Mouse (Mus musculus) NIH3T3 (cell line): ENCODE data around the gene Ddx56.
"Not testable (repeated sequence)": the region's sequence is repeated elsewhere in the genome, so short reads cannot be mapped to it uniquely, and the experiment has no call there.

ENCODE experiments used
- DNase-seq: peaks from one replicate; pipeline ENCODE4 v3.0.0-alpha.2; 2012; ENCODE audit warnings: low read depth

Gene Ddx56

GRCm38 (mm10) chr11:6261434-6262082 is 6.0 kb downstream of the Ddx56 start:
- DNase-seq: peak; percentile 88

GRCm38 (mm10) chr11:6259413-6259812 is 8.2 kb downstream of the Ddx56 start:
- DNase-seq: no peak

GRCm38 (mm10) chr11:6256490-6257072 is 11.0 kb downstream of the Ddx56 start:
- DNase-seq: no peak

- not testable (repeated sequence) for DNase-seq
Observed at GRCm38 (mm10) chr11:6254602-6255001, 13.0 kb downstream of the Ddx56 start.

GRCm38 (mm10) chr11:6252824-6253223 is 14.7 kb downstream of the Ddx56 start:
- DNase-seq: no peak

- no peak for DNase-seq
Observed at GRCm38 (mm10) chr11:6252248-6252647, 15.3 kb downstream of the Ddx56 start.

- DNase-seq: no peak
Observed at GRCm38 (mm10) chr11:6244707-6245106, 22.9 kb downstream of the Ddx56 start.

GRCm38 (mm10) chr11:6233025-6233424 is 34.5 kb downstream of the Ddx56 start:
- DNase-seq: no peak

- DNase-seq: no peak
Observed at GRCm38 (mm10) chr11:6230012-6230411, 37.6 kb downstream of the Ddx56 start, which contains the start of gene Npc1l1. Npc1l1 (minus strand) TSS chr11:6230143.

- no peak for DNase-seq
Observed at GRCm38 (mm10) chr11:6224541-6225229, 42.9 kb downstream of the Ddx56 start.

GRCm38 (mm10) chr11:6222187-6222586 is 45.4 kb downstream of the Ddx56 start:
- DNase-seq: no peak

- no peak for DNase-seq
Observed at GRCm38 (mm10) chr11:6219967-6220366, 47.6 kb downstream of the Ddx56 start.

- DNase-seq: peak; percentile 12
Observed at GRCm38 (mm10) chr11:6218189-6218896, 49.2 kb downstream of the Ddx56 start.

GRCm38 (mm10) chr11:6216834-6217233 is 50.7 kb downstream of the Ddx56 start:
- DNase-seq: peak; percentile 16
